Mouse (Mus musculus) embryonic facial prominence, embryonic 11.5 days (tissue): ENCODE measurements around the gene Prkca. TPM values are rescaled to one million over a fixed set of nuclear protein-coding genes. Genes with fewer than 3 reads are reported as not detected.

Experiments
- ATAC-seq: fragments of 200-750 bp; cut with Nextera tagmentation; replicated peaks from 2 replicates; pipeline ENCODE4 v1.8.0; 2017; ENCODE audit warnings: low read depth; ENCODE audit not compliant: insufficient number of reproducible peaks, low FRiP score, low TSS enrichment
- DNase-seq: peaks from one replicate; pipeline ENCODE4 v3.0.0-alpha.2; 2015; ENCODE audit warnings: low spot score
- H3K27ac ChIP-seq: fragments of 300-500 bp; sonication (generic); replicated peaks from 2 replicates; pipeline ENCODE4 v1.5.1; 2014; ENCODE audit warnings: mild to moderate bottlenecking, low read depth, low read length, control low read depth
- H3K27me3 ChIP-seq: fragments of 300-500 bp; sonication (generic); 2 replicates; pipeline ENCODE4 v1.6.1; 2014; ENCODE audit warnings: mild to moderate bottlenecking, low read length, moderate library complexity, mixed read lengths; ENCODE audit not compliant: control insufficient read depth, insufficient read depth
- H3K36me3 ChIP-seq: fragments of 300-500 bp; sonication (generic); replicated peaks from 2 replicates; pipeline ENCODE4 v1.6.1; 2014; ENCODE audit warnings: low read depth, mild to moderate bottlenecking, low read length, moderate library complexity, mixed read lengths; ENCODE audit not compliant: control insufficient read depth, insufficient read depth
- H3K4me1 ChIP-seq: fragments of 300-500 bp; sonication (generic); 2 replicates; pipeline ENCODE4 v1.6.1; 2014; ENCODE audit warnings: low read length, mixed read lengths; ENCODE audit not compliant: control insufficient read depth, insufficient read depth
- H3K4me2 ChIP-seq: fragments of 300-500 bp; sonication (generic); 2 replicates; pipeline ENCODE4 v1.6.1; 2014; ENCODE audit warnings: low read depth, mild to moderate bottlenecking, control low read depth, low read length, moderate library complexity
- H3K4me3 ChIP-seq: fragments of 300-500 bp; sonication (generic); 2 replicates; pipeline ENCODE4 v1.5.1; 2014; ENCODE audit warnings: low read depth, low read length, control low read depth
- H3K9ac ChIP-seq: fragments of 300-500 bp; sonication (generic); replicated peaks from 2 replicates; pipeline ENCODE4 v1.6.1; 2014; ENCODE audit warnings: mild to moderate bottlenecking, control low read depth, low read length
- H3K9me3 ChIP-seq: fragments of 300-500 bp; sonication (generic); replicated peaks from 2 replicates; pipeline ENCODE4 v1.6.1; 2016; ENCODE audit warnings: mild to moderate bottlenecking, low read length, inconsistent platforms, mixed read lengths; ENCODE audit not compliant: control insufficient read depth
- WGBS: fragments of 180-500 bp; shearing (Covaris S2); extraction: QIAGEN DNeasy Blood & Tissue Kit; methylation state at CpG from one replicate; pipeline ENCODE4 v1.1.7; 2014; 5-methylcytosine and 5-hydroxymethylcytosine counted together
- polyA plus RNA-seq: library from polyadenylated mRNA; unstranded; fragments of >200 nt; fragmentation: Nextera tagmentation; extraction: Ambion mirVana; gene quantifications from 2 replicates; pipeline ENCODE4 v1.2.1, GENCODE M21; 2014

Gene Prkca
- polyA plus RNA-seq, 1 experiment from 2014 or later: 7.4 TPM

DNA sequence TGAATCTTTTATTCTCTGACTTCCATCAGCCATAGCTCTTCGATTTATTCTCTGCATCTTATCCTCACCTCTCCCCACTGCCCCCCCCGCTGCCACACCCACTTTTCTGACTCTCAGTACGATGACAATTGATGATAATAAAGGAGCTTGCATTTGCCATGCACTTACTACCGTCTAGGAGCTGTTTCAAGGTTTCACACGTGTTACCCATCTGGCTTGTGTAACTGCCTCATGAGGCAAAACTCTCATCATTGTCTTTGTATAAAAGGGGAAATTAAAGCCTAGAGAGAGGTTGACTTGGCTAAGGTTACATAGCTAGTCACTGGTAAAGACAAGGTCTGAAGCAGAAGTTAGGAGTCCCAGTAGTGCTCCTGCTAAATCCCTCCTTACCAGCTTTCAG, 110.7 kb downstream of the Prkca start:
- no peak overlapping the region for H3K4me2 ChIP-seq
- 74% methylated on average over 5 of the region's 5 CpGs for WGBS
- DNase-seq: no peak
- no peaks in the 10 kb centered on the region for H3K9me3 ChIP-seq
- H3K27me3 ChIP-seq: no peaks in the 10 kb centered on the region
- H3K4me3 ChIP-seq: no peak overlapping the region
- H3K9ac ChIP-seq: no peak overlapping the region
- no peaks in the 10 kb centered on the region for H3K36me3 ChIP-seq
- H3K4me1 ChIP-seq: no peaks in the 10 kb centered on the region
- ATAC-seq: no peak
- no peak overlapping the region for H3K27ac ChIP-seq

GRCm38 (mm10) chr11:108230101-108230500, 113.6 kb downstream of the Prkca start:
- ATAC-seq (no peak), DNase-seq (no peak)
- Histone ChIP-seq H3K4me3 (no peak overlapping the region), H3K4me1 (no peaks in the 10 kb centered on the region), H3K4me2 (no peak overlapping the region), H3K9me3 (no peaks in the 10 kb centered on the region), H3K27ac (no peak overlapping the region), H3K9ac (no peak overlapping the region), H3K36me3 (no peaks in the 10 kb centered on the region), H3K27me3 (no peaks in the 10 kb centered on the region)
- WGBS: 95% methylated on average over 4 of the region's 4 CpGs

GRCm38 (mm10) chr11:108229176-108229946, 114.4 kb downstream of the Prkca start:
- no peaks in the 10 kb centered on the region for H3K4me1 ChIP-seq
- H3K27ac ChIP-seq: no peak overlapping the region
- no peak overlapping the region for H3K4me2 ChIP-seq
- H3K27me3 ChIP-seq: no peaks in the 10 kb centered on the region
- 49% methylated on average over 8 of the region's 8 CpGs for WGBS
- H3K4me3 ChIP-seq: no peak overlapping the region
- H3K9me3 ChIP-seq: no peaks in the 10 kb centered on the region
- DNase-seq (no peak), ATAC-seq (no peak)
- no peaks in the 10 kb centered on the region for H3K36me3 ChIP-seq
- H3K9ac ChIP-seq: no peak overlapping the region

DNA sequence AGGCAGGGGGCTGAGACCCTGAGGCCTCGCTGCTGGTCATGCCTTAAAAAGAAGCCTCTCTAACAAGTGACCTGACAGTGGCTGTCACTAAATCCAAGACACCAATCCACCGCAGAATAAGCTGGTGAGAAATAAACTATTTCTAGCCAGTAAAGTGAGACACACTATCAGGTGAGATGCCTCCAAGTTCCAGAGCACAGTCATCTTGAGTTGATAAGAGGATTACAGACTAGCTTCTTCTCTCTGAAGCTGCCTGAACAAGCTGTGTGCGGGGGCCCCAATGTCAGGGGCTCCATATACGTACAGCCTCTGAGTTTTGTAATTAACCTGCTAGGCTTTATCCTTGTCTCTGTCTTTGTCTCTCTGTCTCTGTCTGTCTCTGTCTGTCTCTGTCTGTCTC, 115.2 kb downstream of the Prkca start:
- DNase-seq (no peak), ATAC-seq (no peak)
- Histone ChIP-seq H3K4me2 (no peak overlapping the region), H3K4me3 (no peak overlapping the region), H3K4me1 (no peaks in the 10 kb centered on the region), H3K9ac (no peak overlapping the region), H3K36me3 (no peaks in the 10 kb centered on the region), H3K9me3 (no peaks in the 10 kb centered on the region), H3K27ac (no peak overlapping the region), H3K27me3 (no peaks in the 10 kb centered on the region)
- WGBS: 75% methylated on average over 4 of the region's 4 CpGs

DNA sequence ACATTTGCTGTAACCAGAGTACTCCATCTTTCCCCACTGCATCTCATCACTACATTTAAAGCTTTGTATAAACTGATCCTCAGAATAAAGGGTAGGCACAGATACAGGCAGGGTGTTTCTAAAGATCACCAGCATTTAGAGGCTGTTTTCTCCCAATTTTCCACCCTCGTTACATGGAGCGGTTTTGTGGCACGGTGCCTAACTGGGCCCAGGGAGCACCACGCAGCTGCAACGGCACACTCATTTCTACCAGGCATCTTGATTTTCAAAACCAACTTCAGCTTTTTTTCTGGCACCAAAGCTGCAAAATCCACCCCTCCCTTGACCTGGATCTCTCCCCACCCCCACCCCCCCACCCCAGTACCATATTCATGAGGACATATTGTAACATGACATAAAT, 117.5 kb downstream of the Prkca start:
- DNase-seq (no peak), ATAC-seq (no peak)
- WGBS: 90% methylated on average over 5 of the region's 5 CpGs
- H3K36me3 ChIP-seq: no peaks in the 10 kb centered on the region
- H3K9me3 ChIP-seq: no peaks in the 10 kb centered on the region
- no peak overlapping the region for H3K4me2 ChIP-seq
- H3K4me3 ChIP-seq: no peak overlapping the region
- no peak overlapping the region for H3K9ac ChIP-seq
- H3K27me3 ChIP-seq: no peaks in the 10 kb centered on the region
- H3K27ac ChIP-seq: no peak overlapping the region
- no peaks in the 10 kb centered on the region for H3K4me1 ChIP-seq

DNA sequence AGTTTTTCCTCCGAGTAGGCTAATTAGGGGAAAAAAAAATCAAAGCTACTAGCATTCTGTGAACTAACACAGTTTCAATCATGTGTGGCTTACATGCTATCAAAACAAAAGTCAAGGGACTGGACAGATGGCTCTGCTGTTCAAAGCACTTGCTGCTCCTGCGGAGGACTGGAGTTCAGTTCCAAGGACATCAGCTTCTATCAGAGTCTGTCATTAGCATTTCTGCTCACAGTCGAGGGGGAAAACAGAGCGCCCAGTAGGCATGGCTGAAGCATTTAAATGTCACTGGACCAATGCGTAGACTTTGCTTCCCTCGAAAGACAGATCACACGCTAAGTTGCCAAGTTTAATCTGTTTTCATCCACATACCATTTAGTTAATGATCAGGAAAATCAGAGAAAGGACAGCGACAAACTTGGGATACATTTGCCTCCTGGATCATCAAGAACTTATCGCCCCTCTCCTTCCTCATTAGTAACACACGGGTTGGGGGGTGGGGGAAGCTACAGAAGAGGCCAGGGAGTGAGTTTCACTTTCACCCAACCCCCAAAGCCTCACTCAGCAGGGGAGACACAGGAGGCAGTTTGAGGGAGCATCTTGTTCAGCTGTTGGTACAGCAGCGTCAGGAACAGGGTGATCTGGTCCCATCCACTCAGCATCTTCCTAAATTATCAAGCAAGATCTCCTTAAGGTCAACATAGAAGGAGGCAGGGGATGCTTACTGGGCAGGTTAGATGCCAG, 119.3 kb downstream of the Prkca start:
- no peak overlapping the region for H3K4me3 ChIP-seq
- no peak overlapping the region for H3K9ac ChIP-seq
- H3K9me3 ChIP-seq: no peaks in the 10 kb centered on the region
- no peaks in the 10 kb centered on the region for H3K36me3 ChIP-seq
- no peak overlapping the region for H3K27ac ChIP-seq
- H3K4me1 ChIP-seq: no peaks in the 10 kb centered on the region
- no peak for DNase-seq
- no peak for ATAC-seq
- H3K4me2 ChIP-seq: no peak overlapping the region
- 53% methylated on average over 11 of the region's 11 CpGs for WGBS
- H3K27me3 ChIP-seq: no peaks in the 10 kb centered on the region

DNA sequence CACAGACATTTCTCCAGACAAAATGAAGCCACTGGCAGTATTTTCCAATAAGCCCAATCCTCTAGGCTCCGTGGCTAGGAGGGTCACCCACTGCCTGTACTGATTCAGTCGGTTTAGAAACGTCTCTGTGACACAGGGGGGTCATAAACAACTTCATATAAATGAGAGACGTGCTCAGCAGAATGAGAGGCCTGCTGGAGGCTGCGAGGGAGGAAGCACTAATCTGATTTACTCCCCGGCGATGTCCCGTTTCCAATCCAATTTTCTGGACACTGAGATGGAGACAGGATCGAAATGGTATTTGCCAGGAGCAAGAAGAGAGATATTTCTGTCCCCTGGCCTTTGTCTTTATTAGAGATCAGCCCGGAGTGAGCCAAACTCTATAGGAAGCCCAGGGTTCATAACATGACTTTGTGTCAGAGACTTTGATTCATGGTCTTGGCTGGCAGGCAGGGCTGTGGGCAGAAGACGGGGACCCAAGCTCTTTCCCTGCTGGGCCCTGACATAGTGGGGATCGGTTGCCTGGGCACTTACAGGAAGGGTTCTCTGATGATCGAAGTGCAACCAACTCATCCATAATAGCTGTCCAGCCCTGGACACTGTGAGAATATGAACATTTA, 120.0 kb downstream of the Prkca start:
- no peak overlapping the region for H3K27ac ChIP-seq
- no peaks in the 10 kb centered on the region for H3K27me3 ChIP-seq
- DNase-seq: no peak
- no peak overlapping the region for H3K9ac ChIP-seq
- ATAC-seq: no peak
- H3K36me3 ChIP-seq: no peaks in the 10 kb centered on the region
- no peak overlapping the region for H3K4me3 ChIP-seq
- no peaks in the 10 kb centered on the region for H3K9me3 ChIP-seq
- H3K4me1 ChIP-seq: no peaks in the 10 kb centered on the region
- 79% methylated on average over 13 of the region's 13 CpGs for WGBS
- no peak overlapping the region for H3K4me2 ChIP-seq

DNA sequence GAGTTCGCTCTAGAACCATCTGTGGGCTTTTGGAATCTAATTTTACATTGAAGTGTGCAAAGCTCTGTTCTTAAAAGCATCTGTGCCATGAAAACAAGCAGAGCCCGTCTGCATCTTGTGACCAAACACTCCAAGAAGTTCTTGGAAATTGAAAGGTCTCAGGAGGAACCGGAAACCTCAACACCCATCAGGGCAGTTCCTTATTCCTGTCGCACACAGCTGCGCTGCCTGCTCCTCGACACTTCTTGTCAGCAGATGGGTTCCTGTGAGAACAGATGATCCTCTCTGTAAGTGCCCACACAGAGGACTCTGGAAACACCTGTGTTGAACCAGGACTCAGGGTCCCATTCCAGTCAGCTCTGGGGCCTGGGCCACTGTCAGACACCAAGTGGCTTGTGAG, 120.6 kb downstream of the Prkca start:
- no peak for DNase-seq
- Histone ChIP-seq H3K27ac (no peak overlapping the region), H3K4me3 (no peak overlapping the region), H3K9me3 (no peaks in the 10 kb centered on the region), H3K9ac (no peak overlapping the region), H3K36me3 (no peaks in the 10 kb centered on the region), H3K4me2 (no peak overlapping the region), H3K4me1 (no peaks in the 10 kb centered on the region), H3K27me3 (no peaks in the 10 kb centered on the region)
- no peak for ATAC-seq
- WGBS: 82% methylated on average over 6 of the region's 6 CpGs
